Mouse (Mus musculus) bone marrow, adult 2 months (tissue): ENCODE results near the gene Epha4. TPM values are rescaled to one million over a fixed set of nuclear protein-coding genes. Genes with fewer than 3 reads are reported as not detected.
A peak's percentile ranks its signal among the peaks of the same experiment; 100 is the strongest.

ENCODE experiments used
- H3K27ac ChIP-seq: fragments of 200-500 bp; 2 replicates; pipeline ENCODE4 v1.5.1; 2012; ENCODE audit warnings: low read depth, mild to moderate bottlenecking, control low read depth, inconsistent platforms, low read length; ENCODE audit not compliant: control insufficient read depth, poor library complexity, insufficient read depth
- H3K4me1 ChIP-seq: fragments of 200-500 bp; 2 replicates; pipeline ENCODE4 v1.6.1; 2011; ENCODE audit warnings: low read length; ENCODE audit not compliant: control insufficient read depth, insufficient read depth
- H3K4me3 ChIP-seq: fragments of 200-500 bp; replicated peaks from 2 replicates; pipeline ENCODE3; 2011; ENCODE audit warnings: mild to moderate bottlenecking, low read depth, low read length, control low read depth; ENCODE audit not compliant: control insufficient read depth
- CTCF ChIP-seq: fragments of 200-500 bp; IDR thresholded peaks from 2 replicates; pipeline ENCODE4 v1.5.1; 2011; ENCODE audit warnings: low read length, control low read depth; ENCODE audit not compliant: control insufficient read depth, insufficient read depth
- POLR2A ChIP-seq: fragments of 200-500 bp; IDR thresholded peaks from 2 replicates; pipeline ENCODE4 v1.6.1; 2011; ENCODE audit warnings: low read depth, mild to moderate bottlenecking, control low read depth, low read length, borderline replicate concordance; ENCODE audit not compliant: control insufficient read depth
- WGBS: fragments of 180-500 bp; shearing (Covaris S2); methylation state at CpG from one replicate; pipeline ENCODE4 v1.1.7; 2018; 5-methylcytosine and 5-hydroxymethylcytosine counted together
- polyA plus RNA-seq: library from polyadenylated mRNA; stranded (reverse); fragments of >200 nt; gene quantifications from 2 replicates; pipeline ENCODE4 v1.2.4, GENCODE M21; 2011; ENCODE audit warnings: low replicate concordance; ENCODE audit not compliant: missing spikeins, insufficient read depth, insufficient read length

The Epha4 gene
- 0.80 TPM in 1 of 2 replicates, not detected in the other for polyA plus RNA-seq

GRCm38 (mm10) chr1:77514963-77515650, at the start of gene Epha4:
TSS of gene Epha4 (minus strand) at chr1:77515088.
- H3K4me3 ChIP-seq: peak within 1 kb of the TSS; percentile 37
- TF ChIP-seq POLR2A: no peak
- WGBS: 2% methylated on average over 40 of the region's 40 CpGs
- H3K27ac ChIP-seq: no peak within 1 kb of the TSS
- H3K4me1 ChIP-seq: no peaks in the 10 kb centered on the region

DNA sequence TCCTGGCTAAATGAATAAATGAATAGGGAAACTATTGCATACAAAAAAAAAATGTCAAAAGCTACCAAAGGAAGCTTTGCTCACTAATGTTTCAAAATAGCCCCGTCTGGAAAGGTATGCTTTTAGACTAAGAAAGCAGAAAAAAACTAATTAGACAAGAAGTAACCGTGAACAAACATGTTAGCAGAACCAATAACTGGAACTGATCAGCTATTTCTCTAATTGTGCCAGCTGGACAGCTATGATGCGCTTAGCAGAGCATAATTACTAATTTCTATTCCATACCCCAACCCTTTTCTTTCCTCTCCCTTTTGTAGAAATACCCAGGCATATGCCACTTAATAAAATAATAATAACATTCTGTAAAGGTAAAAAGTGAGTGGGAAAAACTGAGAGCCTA, 41.3 kb upstream of the Epha4 start:
- TF ChIP-seq POLR2A (no peak), CTCF (no peak)
- Histone ChIP-seq H3K4me3 (no peak overlapping the region), H3K27ac (no peak overlapping the region), H3K4me1 (no peaks in the 10 kb centered on the region)
- 70% methylated on average over 3 of the region's 3 CpGs for WGBS

- WGBS: 91% methylated on average over 7 of the region's 7 CpGs
- TF ChIP-seq POLR2A (no peak), CTCF (no peak)
- H3K27ac ChIP-seq: no peak overlapping the region
- no peaks in the 10 kb centered on the region for H3K4me1 ChIP-seq
- H3K4me3 ChIP-seq: no peak overlapping the region
Observed at GRCm38 (mm10) chr1:77551927-77552326, 37.0 kb upstream of the Epha4 start.

GRCm38 (mm10) chr1:77545722-77546121, 30.8 kb upstream of the Epha4 start:
- TF ChIP-seq CTCF (no peak), POLR2A (no peak)
- Histone ChIP-seq H3K4me3 (no peak overlapping the region), H3K27ac (no peak overlapping the region), H3K4me1 (no peaks in the 10 kb centered on the region)
- WGBS: 77% methylated on average over 6 of the region's 6 CpGs

GRCm38 (mm10) chr1:77545035-77545434, 30.1 kb upstream of the Epha4 start:
- no peaks in the 10 kb centered on the region for H3K4me1 ChIP-seq
- WGBS: 64% methylated on average over 1 of the region's 1 CpGs
- TF ChIP-seq CTCF: no peak
- no peak for TF ChIP-seq POLR2A
- no peak overlapping the region for H3K4me3 ChIP-seq
- H3K27ac ChIP-seq: no peak overlapping the region

DNA sequence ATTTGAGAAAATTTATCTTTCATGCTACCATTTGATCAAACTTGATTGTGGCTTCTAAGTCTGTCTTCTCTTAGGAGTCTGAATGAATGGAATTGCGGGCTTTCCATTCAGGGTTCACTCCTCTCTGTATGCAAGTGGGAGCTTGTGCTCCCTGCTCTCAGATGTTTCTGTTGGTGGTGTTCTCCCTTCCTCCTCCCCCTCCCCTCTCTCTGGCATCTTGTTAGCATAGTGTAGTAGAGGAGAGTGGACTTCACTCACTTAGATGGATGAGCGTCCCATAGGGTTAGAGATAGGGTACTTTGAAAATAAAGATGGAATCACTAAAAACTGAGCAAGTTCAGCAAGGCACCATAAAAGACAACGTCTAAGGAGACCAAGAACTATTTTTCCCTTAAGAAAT, 29.4 kb upstream of the Epha4 start:
- Histone ChIP-seq H3K4me1 (no peaks in the 10 kb centered on the region), H3K27ac (no peak overlapping the region), H3K4me3 (no peak overlapping the region)
- TF ChIP-seq CTCF (no peak), POLR2A (no peak)
- 56% methylated on average over 3 of the region's 3 CpGs for WGBS

- Histone ChIP-seq H3K27ac (no peak overlapping the region), H3K4me3 (no peak overlapping the region), H3K4me1 (no peaks in the 10 kb centered on the region)
- 86% methylated on average over 12 of the region's 12 CpGs for WGBS
- TF ChIP-seq CTCF (no peak), POLR2A (no peak)
Observed at GRCm38 (mm10) chr1:77539945-77540344, 25.1 kb upstream of the Epha4 start.

DNA sequence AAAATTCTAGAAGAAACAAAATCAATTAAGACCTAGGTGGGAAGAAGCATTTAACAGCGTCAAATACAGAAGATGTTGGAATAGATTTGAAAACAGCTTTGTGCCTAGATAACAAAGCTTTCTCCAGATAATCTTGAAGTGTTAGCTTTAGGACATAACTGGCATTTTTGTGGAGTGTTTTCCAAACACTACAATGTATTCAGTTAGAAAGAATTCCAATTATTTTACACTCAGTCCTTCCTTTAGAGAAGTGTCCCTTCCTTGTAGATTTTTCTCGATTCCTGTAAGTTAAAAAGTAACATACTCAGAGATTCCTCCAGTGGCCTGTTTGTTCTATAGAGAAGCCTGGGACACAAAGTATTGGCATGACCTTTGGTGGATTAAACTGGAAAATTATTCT, 23.7 kb upstream of the Epha4 start:
- WGBS: 45% methylated on average over 2 of the region's 2 CpGs
- Histone ChIP-seq H3K4me1 (no peaks in the 10 kb centered on the region), H3K27ac (no peak overlapping the region), H3K4me3 (no peak overlapping the region)
- no peak for TF ChIP-seq POLR2A
- no peak for TF ChIP-seq CTCF

GRCm38 (mm10) chr1:77535905-77536304, 21.0 kb upstream of the Epha4 start:
- Histone ChIP-seq H3K4me1 (no peaks in the 10 kb centered on the region), H3K27ac (no peak overlapping the region), H3K4me3 (no peak overlapping the region)
- 83% methylated on average over 5 of the region's 5 CpGs for WGBS
- TF ChIP-seq POLR2A: no peak
- no peak for TF ChIP-seq CTCF
